Mouse (Mus musculus) heart, embryonic 12.5 days (tissue): ENCODE data around the gene Mbl1. TPM values are rescaled to one million over a fixed set of nuclear protein-coding genes. Genes with fewer than 3 reads are reported as not detected.

ENCODE experiments used
- ATAC-seq: fragments of 200-750 bp; cut with Nextera tagmentation; 2 replicates; pipeline ENCODE4 v1.8.0; 2017; ENCODE audit warnings: moderate TSS enrichment, moderate library complexity; ENCODE audit not compliant: insufficient number of reproducible peaks, low FRiP score
- H3K27ac ChIP-seq: fragments of 300-500 bp; sonication (generic); 2 replicates; pipeline ENCODE4 v1.5.1; 2016; ENCODE audit warnings: mild to moderate bottlenecking, moderate library complexity; ENCODE audit not compliant: poor library complexity, severe bottlenecking
- H3K27me3 ChIP-seq: fragments of 300-500 bp; sonication (generic); replicated peaks from 2 replicates; pipeline ENCODE4 v1.6.1; 2016; ENCODE audit warnings: mild to moderate bottlenecking, moderate library complexity
- H3K36me3 ChIP-seq: fragments of 300-500 bp; sonication (generic); 2 replicates; pipeline ENCODE4 v1.6.1; 2016; ENCODE audit warnings: mild to moderate bottlenecking, moderate library complexity
- H3K4me1 ChIP-seq: fragments of 300-500 bp; sonication (generic); replicated peaks from 2 replicates; pipeline ENCODE4 v1.6.1; 2016; ENCODE audit warnings: mild to moderate bottlenecking
- H3K4me2 ChIP-seq: fragments of 300-500 bp; sonication (generic); 2 replicates; pipeline ENCODE4 v1.6.1; 2016; ENCODE audit warnings: mild to moderate bottlenecking, moderate library complexity
- H3K4me3 ChIP-seq: fragments of 300-500 bp; sonication (generic); 2 replicates; pipeline ENCODE4 v1.5.1; 2016; ENCODE audit warnings: mild to moderate bottlenecking
- H3K9ac ChIP-seq: fragments of 300-500 bp; sonication (generic); 2 replicates; pipeline ENCODE4 v1.6.1; 2016; ENCODE audit warnings: mild to moderate bottlenecking, moderate library complexity
- H3K9me3 ChIP-seq: fragments of 300-500 bp; sonication (generic); replicated peaks from 2 replicates; pipeline ENCODE4 v1.6.1; 2016; ENCODE audit warnings: mild to moderate bottlenecking, moderate library complexity
- WGBS: fragments of 180-500 bp; shearing (Covaris S2); methylation state at CpG from one replicate; pipeline ENCODE4 v1.1.7; 2016; 5-methylcytosine and 5-hydroxymethylcytosine counted together
- polyA plus RNA-seq: library from polyadenylated mRNA; unstranded; fragments of >200 nt; fragmentation: Nextera tagmentation; extraction: Ambion mirVana; gene quantifications from 2 replicates; pipeline ENCODE4 v1.2.1, GENCODE M21; 2016

The Mbl1 gene
- polyA plus RNA-seq, 1 experiment from 2014 or later, result 0.27 TPM

DNA sequence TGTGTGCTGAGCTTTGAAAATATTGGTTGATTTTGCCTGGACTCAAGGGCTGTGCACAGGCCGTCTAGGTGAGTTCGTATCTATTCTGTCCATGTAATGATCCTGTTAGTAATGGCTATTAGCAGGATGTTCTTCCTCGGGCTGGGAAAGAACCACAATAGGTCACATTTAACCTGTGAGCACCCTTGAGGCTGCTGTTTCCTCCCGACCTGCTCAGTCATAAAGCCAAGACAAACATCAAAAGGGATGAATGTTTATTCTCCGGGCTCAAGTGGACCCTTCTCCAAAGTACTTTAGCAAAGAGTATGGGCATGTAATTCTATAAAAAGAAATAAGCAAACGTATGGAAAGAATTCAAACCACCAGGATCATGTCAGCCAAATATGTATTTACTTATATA, 5.2 kb upstream of the Mbl1 start:
- no peak overlapping the region for H3K27ac ChIP-seq
- no peak for ATAC-seq
- 55% methylated on average over 6 of the region's 6 CpGs for WGBS
- no peak overlapping the region for H3K4me2 ChIP-seq
- H3K9ac ChIP-seq, result no peak overlapping the region
- no peak overlapping the region for H3K4me3 ChIP-seq
- no peaks in the 10 kb centered on the region for H3K9me3 ChIP-seq
- H3K27me3 ChIP-seq, result no peaks in the 10 kb centered on the region
- no peaks in the 10 kb centered on the region for H3K36me3 ChIP-seq
- no peaks in the 10 kb centered on the region for H3K4me1 ChIP-seq

DNA sequence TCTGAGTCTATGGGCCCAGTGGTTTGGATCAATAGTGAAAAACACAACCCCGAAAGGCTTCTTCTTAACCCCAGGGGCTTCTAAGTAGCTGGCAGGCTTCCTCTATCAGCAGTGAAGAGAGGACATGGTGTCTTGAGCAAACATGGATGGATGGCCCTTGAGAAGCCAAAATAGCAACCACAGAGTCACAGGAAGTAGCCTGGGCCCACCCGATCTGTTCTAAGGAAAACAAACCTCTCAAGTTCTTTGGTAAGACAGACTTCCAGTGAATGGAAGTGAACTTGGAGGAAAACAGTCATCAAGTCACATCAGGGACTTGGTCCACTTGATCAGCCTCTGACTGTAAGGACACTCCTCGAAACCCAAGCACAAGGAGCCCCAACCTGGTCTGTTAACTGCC, 4.3 kb upstream of the Mbl1 start:
- H3K36me3 ChIP-seq, result no peaks in the 10 kb centered on the region
- H3K9me3 ChIP-seq, result no peaks in the 10 kb centered on the region
- H3K4me3 ChIP-seq, result no peak overlapping the region
- H3K4me2 ChIP-seq, result no peak overlapping the region
- H3K9ac ChIP-seq, result no peak overlapping the region
- 72% methylated on average over 3 of the region's 3 CpGs for WGBS
- no peaks in the 10 kb centered on the region for H3K27me3 ChIP-seq
- H3K4me1 ChIP-seq, result no peaks in the 10 kb centered on the region
- no peak for ATAC-seq
- no peak overlapping the region for H3K27ac ChIP-seq

DNA sequence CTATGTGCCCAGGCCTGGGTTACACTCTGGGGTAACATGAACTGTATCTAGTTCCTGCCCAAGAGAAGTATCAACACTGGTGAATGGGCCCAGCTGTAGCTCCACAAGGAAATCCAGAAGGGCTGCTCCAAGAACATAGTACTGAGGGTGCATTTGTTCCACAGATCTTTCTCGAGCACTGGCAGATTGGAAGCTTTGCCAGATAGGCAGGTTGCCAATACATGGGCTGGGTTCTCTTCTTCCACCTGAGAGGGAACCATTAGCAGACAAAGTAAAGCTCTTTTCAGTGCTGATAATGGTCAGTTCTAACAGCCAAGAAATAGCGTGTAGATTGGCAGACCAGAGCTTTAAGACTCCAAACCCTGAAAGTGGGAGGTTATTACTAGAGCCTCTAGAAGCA, 3.9 kb upstream of the Mbl1 start:
- ATAC-seq, result no peak
- no peaks in the 10 kb centered on the region for H3K4me1 ChIP-seq
- no peak overlapping the region for H3K9ac ChIP-seq
- H3K36me3 ChIP-seq, result no peaks in the 10 kb centered on the region
- H3K4me2 ChIP-seq, result no peak overlapping the region
- no peaks in the 10 kb centered on the region for H3K27me3 ChIP-seq
- H3K27ac ChIP-seq, result no peak overlapping the region
- H3K4me3 ChIP-seq, result no peak overlapping the region
- no peaks in the 10 kb centered on the region for H3K9me3 ChIP-seq
- 45% methylated on average over 2 of the region's 2 CpGs for WGBS

DNA sequence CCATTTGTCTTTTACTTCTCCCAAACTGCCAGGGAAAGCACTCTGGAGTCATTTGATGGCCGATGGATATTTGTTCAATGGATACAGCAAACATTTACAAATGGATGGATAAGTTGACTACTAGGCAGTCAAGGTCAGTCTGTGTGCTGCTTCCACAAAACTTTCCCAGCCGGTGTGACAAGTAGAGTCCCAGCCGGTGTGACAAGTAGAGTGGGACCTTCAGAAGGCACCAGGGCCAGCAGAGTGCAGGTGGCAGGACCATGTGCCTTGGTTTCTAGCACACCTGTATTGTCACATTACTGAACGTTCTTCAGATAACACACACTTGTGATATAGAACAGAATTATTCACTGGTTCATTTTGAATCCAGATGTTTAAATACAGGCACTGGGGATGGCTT, 8.8 kb downstream of the Mbl1 start:
- 79% methylated on average over 4 of the region's 4 CpGs for WGBS
- Histone ChIP-seq H3K4me3 (no peak overlapping the region), H3K4me2 (no peak overlapping the region), H3K9ac (no peak overlapping the region), H3K27me3 (no peaks in the 10 kb centered on the region), H3K36me3 (no peaks in the 10 kb centered on the region), H3K4me1 (peaks cover 7% of the 10 kb centered on the region), H3K9me3 (no peaks in the 10 kb centered on the region), H3K27ac (no peak overlapping the region)
- no peak for ATAC-seq

DNA sequence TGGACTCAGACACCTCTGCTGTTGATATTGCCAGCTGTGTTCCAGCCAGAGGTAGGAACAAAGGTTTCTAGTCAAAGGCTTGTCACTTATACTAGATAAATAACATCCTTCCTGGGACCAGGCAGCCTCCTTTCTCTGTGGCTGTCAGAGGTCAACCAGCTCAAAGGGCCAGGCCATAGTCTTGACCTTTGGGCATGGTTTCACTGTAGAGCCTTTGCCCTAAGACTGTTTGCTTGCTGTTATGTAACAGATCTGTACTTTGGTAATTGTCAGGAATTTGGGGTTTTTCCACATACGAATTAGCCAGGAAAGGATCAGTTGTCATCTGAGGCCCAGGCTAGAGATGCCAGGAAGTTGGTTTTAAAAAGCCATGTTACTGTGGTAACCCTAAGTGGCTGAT, 9.5 kb downstream of the Mbl1 start:
- Histone ChIP-seq H3K9me3 (no peaks in the 10 kb centered on the region), H3K27me3 (no peaks in the 10 kb centered on the region), H3K27ac (no peak overlapping the region), H3K9ac (no peak overlapping the region), H3K4me1 (peaks cover 7% of the 10 kb centered on the region), H3K4me2 (no peak overlapping the region), H3K4me3 (no peak overlapping the region), H3K36me3 (no peaks in the 10 kb centered on the region)
- no peak for ATAC-seq
- 15% methylated on average over 1 of the region's 1 CpGs for WGBS

DNA sequence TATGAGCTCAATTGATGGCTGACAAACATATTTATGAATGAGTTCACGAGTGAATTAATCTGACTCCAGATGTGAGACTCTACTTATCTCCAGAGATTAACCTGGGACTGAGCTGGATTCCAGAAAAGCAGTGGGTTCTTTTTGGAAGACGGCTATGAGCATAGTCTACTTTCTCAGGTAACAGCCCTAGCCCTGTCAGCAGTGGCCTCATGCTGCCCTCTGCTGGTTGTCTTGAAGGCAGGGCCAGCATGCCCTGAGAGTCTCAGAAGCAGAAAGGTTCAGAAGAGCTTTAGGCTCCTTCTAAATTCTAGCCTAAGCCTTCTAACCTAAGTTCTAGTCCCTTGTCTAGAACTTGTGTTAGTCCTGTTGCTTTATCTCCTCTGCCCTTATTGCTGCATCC, 11.4 kb downstream of the Mbl1 start:
- no peak overlapping the region for H3K4me2 ChIP-seq
- no peaks in the 10 kb centered on the region for H3K27me3 ChIP-seq
- H3K4me1 ChIP-seq, result peaks cover 14% of the 10 kb centered on the region
- H3K27ac ChIP-seq, result no peak overlapping the region
- 0 out of 2 replicates have a peak, but pooled peaks have one; percentile 42 for ATAC-seq
- no peaks in the 10 kb centered on the region for H3K9me3 ChIP-seq
- WGBS, result 20% methylated on average over 2 of the region's 2 CpGs
- no peak overlapping the region for H3K9ac ChIP-seq
- H3K4me3 ChIP-seq, result no peak overlapping the region
- H3K36me3 ChIP-seq, result no peaks in the 10 kb centered on the region

DNA sequence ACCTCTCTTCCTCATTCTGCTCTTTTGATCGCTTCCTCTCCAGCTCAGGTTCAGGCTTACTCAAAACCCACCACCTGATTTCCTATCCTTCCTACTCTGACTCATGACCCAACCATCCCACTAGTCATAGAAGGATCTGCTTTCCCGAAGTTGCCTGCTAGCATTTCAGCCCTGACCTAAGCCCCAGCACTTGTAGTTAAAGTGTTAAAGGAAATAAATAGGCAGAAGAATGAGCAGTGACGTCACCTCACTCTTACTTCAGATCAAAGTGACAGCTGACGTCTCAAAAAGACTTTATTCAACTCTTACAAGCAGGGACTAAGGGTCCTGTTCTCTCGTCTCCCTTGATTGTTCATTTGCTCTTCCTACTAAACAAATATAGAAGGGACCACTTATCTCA, 16.0 kb downstream of the Mbl1 start:
- H3K4me2 ChIP-seq, result no peak overlapping the region
- H3K27ac ChIP-seq, result no peak overlapping the region
- 36% methylated on average over 5 of the region's 5 CpGs for WGBS
- no peak overlapping the region for H3K9ac ChIP-seq
- H3K36me3 ChIP-seq, result no peaks in the 10 kb centered on the region
- no peaks in the 10 kb centered on the region for H3K9me3 ChIP-seq
- no peaks in the 10 kb centered on the region for H3K27me3 ChIP-seq
- no peak overlapping the region for H3K4me3 ChIP-seq
- peaks cover 12% of the 10 kb centered on the region for H3K4me1 ChIP-seq
- ATAC-seq, result no peak

DNA sequence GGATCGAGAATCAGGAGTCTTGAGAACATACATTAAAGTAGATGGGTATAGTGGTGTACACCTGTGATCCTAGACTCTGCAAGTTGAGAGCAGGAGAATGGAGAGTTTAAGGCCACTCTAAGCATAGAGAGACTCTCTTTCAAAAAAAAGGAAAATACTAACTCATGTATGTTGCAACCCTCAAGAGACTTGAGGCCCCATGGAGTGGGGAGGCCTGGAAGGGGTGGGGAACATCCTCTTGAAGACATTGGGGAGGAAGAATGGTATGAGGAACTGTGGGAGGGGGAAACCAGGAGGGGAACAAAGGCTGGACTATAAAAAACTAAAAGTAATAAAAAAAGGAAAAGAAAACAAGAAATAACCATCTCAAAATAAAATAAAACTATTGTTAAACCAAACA, 17.3 kb downstream of the Mbl1 start:
- no peak overlapping the region for H3K4me2 ChIP-seq
- no peaks in the 10 kb centered on the region for H3K9me3 ChIP-seq
- H3K9ac ChIP-seq, result no peak overlapping the region
- no peaks in the 10 kb centered on the region for H3K36me3 ChIP-seq
- 74% methylated on average over 1 of the region's 1 CpGs for WGBS
- H3K4me3 ChIP-seq, result no peak overlapping the region
- H3K4me1 ChIP-seq, result peaks cover 12% of the 10 kb centered on the region
- no peak overlapping the region for H3K27ac ChIP-seq
- H3K27me3 ChIP-seq, result no peaks in the 10 kb centered on the region
- ATAC-seq, result no peak

DNA sequence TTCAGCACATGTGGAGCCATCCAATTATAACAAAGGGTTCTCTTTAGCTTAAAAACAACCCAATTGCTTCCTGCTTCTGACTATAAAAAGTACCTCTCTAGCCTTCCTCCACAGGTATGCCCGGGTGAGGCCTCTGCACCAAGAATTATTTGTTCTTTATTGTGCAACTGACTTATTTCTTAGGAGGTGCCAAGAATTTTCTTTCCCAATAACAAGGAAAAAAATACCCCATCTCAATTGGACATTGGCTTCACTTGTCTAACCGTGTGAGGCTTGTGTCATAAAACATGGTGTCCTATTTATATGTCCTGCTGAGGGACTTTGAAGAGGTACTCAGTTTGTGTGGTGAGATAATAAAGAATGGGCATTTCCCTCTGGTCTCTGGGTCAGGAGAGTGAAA, 19.3 kb downstream of the Mbl1 start:
- Histone ChIP-seq H3K4me1 (peaks cover 12% of the 10 kb centered on the region), H3K9ac (no peak overlapping the region), H3K4me3 (no peak overlapping the region), H3K27ac (no peak overlapping the region), H3K4me2 (no peak overlapping the region), H3K27me3 (no peaks in the 10 kb centered on the region), H3K36me3 (no peaks in the 10 kb centered on the region), H3K9me3 (no peaks in the 10 kb centered on the region)
- no peak for ATAC-seq
- 81% methylated on average over 2 of the region's 2 CpGs for WGBS

DNA sequence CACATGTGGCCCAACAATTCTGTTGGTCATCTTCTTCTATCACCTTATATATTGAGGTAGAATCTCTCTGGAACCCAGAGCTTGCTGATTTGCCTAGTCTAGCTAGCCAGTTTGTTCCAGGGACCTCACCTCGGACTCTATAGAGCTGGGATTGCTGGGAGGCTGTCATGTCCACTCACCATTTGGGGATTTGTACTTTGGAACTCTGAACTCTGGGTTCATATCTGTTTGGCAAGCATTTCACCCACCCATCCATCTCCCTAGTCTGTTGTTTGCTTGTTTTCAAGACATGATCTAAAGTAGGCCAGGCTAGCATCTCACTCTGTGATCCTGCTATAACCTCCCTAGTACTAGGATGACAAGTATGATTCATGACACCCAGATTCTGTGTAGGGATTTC, 23.5 kb downstream of the Mbl1 start:
- Histone ChIP-seq H3K4me1 (no peaks in the 10 kb centered on the region), H3K9ac (no peak overlapping the region), H3K9me3 (no peaks in the 10 kb centered on the region), H3K27me3 (no peaks in the 10 kb centered on the region), H3K36me3 (no peaks in the 10 kb centered on the region), H3K4me2 (no peak overlapping the region), H3K27ac (no peak overlapping the region), H3K4me3 (no peak overlapping the region)
- no peak for ATAC-seq
- 70% methylated on average over 1 of the region's 1 CpGs for WGBS

DNA sequence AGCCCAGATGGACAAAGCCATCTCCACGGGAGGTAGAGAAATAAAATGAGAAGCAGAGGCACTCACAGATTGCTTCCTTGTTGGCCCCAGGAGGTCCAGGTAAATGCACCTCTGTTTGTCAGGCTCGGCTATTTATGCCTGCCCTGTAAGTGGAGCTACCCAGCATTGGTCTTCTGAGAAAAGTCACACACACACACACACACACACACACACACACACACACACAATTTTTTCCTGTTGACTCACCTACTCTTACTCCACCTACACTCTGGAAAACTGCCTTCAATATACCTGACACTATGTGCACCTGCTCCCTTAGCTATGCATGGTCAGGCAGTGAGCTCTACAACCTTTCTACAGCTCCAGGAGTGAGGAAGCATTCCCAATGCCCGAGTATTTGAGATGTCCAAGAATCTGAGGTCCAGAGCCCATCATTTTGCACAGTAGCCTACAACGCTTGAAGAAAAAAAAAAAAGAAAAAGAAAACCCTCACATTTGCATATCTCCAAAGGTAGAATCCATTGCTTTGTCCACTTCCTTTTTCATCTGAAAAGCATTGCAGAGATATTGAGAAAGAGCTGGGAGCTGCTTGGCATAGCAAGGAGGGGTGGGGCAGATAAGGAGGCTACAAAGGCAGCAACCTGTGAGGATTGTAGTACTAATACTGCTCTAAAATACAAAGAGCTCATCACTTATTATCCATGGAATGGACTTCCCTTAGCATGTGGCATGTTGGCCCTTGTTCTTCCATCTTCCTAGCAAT, 34.0 kb downstream of the Mbl1 start, which contains the start of gene Sftpd:
TSS of gene Sftpd (minus strand) at position 91 of the 763 bp plus-strand sequence.
- no peak for ATAC-seq
- 70% methylated on average over 4 of the region's 4 CpGs for WGBS
- H3K4me3 ChIP-seq, result no peak within 1 kb of the TSS
- H3K27me3 ChIP-seq, result no peaks in the 10 kb centered on the region
- no peaks in the 10 kb centered on the region for H3K9me3 ChIP-seq
- no peak within 1 kb of the TSS for H3K27ac ChIP-seq
- no peak within 1 kb of the TSS for H3K9ac ChIP-seq
- H3K4me1 ChIP-seq, result no peaks in the 10 kb centered on the region
- no peaks in the 10 kb centered on the region for H3K36me3 ChIP-seq
- H3K4me2 ChIP-seq, result no peak within 1 kb of the TSS

DNA sequence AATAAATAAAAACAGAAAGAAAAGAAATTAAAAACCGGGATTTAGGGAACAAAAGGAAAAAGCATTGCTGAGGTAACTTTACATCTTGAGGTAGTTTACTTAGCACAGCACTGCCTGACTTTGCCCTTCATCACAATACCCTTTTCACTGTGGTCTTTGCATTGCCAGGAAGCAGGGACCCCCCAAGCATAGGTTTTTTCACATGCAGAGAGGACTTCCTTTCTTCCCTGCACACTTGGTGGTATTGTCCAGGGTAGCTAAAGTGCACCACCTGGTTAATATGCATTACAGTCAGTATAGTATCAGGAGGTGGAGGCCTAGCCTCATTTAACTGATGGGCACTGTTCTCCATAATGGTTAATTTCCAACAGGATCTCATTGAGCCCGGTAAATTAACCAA, 38.2 kb downstream of the Mbl1 start:
- Histone ChIP-seq H3K9me3 (peaks cover 20% of the 10 kb centered on the region), H3K4me1 (no peaks in the 10 kb centered on the region), H3K4me3 (no peak overlapping the region), H3K36me3 (no peaks in the 10 kb centered on the region), H3K27me3 (no peaks in the 10 kb centered on the region), H3K27ac (no peak overlapping the region), H3K4me2 (no peak overlapping the region), H3K9ac (no peak overlapping the region)
- no peak for ATAC-seq
- 71% methylated on average over 2 of the region's 2 CpGs for WGBS
